Mouse (Mus musculus): ENCODE data around the gene Psd4.

Gene Psd4

DNA sequence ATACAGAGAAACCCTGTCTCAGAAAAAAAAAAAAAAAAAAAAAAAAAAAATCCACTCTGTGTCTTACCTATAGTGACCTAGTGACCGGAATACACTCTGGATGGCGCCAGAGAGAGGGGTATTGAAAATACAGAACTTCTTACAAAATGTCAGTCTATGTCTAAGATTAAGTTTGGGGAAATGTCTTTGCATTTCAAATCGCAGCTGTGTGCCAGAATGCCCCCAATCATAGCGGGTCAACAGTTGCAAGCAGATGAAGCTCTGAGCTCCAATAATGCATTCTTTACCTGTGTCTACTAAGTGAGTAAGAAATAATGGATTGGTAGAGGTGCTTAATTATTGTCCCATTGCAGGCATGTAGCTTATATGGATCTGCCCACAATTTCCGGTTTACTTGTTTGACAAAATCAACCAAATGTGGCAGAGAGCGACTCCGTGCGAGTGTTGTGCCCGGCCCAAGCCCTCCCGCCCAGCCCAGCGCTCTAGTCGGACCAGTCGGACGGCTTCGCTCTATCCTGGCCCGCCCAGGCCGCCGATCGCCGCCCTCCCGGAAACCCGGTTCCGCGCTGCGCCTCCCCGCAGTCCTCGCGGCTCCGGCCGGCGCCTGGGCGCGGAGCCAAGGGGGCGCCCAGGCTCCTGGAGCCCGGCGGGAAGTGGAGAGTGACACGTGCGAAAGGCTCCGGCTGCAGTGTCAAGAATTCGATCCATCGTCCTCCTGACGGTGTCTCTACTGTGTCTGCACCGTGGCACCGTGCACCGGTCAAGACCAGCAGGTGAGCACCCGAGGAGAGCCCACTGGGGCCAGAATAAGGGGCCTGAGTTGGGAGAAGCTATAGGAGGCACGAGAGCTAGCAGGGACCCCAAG lies at the start of gene Psd4:
Psd4 (plus strand) TSS at position 551 of the 865 bp plus-strand sequence.
- no peak for ATAC-seq (ENCODE audit: insufficient number of reproducible peaks, low FRiP score, low TSS enrichment)

- no peak for ATAC-seq (ENCODE audit: insufficient number of reproducible peaks, low FRiP score, low TSS enrichment)
These were observed 49.3 kb upstream of the Psd4 start for GRCm38 (mm10) chr2:24317919-24318598.

DNA sequence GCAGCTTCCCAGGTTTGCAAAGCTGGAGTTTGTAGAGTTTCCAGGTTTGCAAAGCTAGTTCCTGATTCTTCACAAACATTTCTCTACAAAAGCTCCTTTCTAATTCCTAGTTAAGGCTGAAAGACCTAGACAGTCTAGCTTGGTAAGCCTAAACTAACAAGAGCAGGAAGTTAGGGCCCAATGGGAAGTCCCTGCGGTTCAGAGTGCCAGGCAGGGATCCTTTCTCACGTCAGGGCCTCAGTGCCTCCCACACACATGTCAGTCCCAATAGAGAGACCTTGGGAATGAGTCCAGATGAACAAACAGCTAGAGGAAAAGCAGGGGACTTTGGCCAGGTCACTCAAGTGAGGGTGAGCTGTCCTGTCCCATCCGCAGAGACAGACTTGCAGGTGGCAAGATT lies 32.0 kb upstream of the Psd4 start:
- ATAC-seq (ENCODE audit: insufficient number of reproducible peaks, low FRiP score, low TSS enrichment) = no peak

- no peak for ATAC-seq (ENCODE audit: insufficient number of reproducible peaks, low FRiP score, low TSS enrichment)
These were observed 30.8 kb upstream of the Psd4 start, which contains the start of gene Il1rn for GRCm38 (mm10) chr2:24336545-24336944. Gene Il1rn, plus strand, starts transcription at chr2:24336853.

GRCm38 (mm10) chr2:24341395-24341885 lies 25.9 kb upstream of the Psd4 start:
- ATAC-seq (ENCODE audit: insufficient number of reproducible peaks, low FRiP score, low TSS enrichment) = no peak

- ATAC-seq (ENCODE audit: insufficient number of reproducible peaks, low FRiP score, low TSS enrichment) = no peak
These were observed 22.8 kb upstream of the Psd4 start for GRCm38 (mm10) chr2:24344619-24345018.

GRCm38 (mm10) chr2:24345056-24345455 lies 22.3 kb upstream of the Psd4 start:
- no peak for ATAC-seq (ENCODE audit: insufficient number of reproducible peaks, low FRiP score, low TSS enrichment)

- no peak for ATAC-seq (ENCODE audit: insufficient number of reproducible peaks, low FRiP score, low TSS enrichment)
These were observed 19.5 kb upstream of the Psd4 start for GRCm38 (mm10) chr2:24347926-24348325.

- ATAC-seq (ENCODE audit: insufficient number of reproducible peaks, low FRiP score, low TSS enrichment) = no peak
These were observed 16.2 kb upstream of the Psd4 start for GRCm38 (mm10) chr2:24351159-24351558.

GRCm38 (mm10) chr2:24353042-24353441 lies 14.3 kb upstream of the Psd4 start:
- ATAC-seq (ENCODE audit: insufficient number of reproducible peaks, low FRiP score, low TSS enrichment) = no peak

DNA sequence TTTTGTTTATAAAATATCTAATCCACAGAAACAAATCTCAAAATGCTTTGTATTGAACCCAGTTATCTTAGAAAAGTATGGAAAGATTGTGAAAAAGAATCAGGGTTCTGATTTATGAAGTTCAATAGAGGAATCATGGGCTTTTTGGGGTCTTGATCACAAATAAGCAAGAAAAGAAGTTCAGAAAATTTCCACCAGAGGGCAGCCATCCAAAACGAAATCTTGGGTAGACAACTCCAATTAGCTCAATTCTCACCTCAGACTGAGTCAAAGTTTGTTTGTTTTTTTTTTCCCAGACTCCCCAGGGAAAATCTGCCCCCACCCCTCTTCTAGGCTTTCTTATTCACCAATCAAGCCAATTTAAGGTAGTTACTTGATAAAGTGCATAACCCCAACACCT lies 9.7 kb upstream of the Psd4 start:
- no peak for ATAC-seq (ENCODE audit: insufficient number of reproducible peaks, low FRiP score, low TSS enrichment)

GRCm38 (mm10) chr2:24359347-24359746 lies 8.0 kb upstream of the Psd4 start:
- ATAC-seq (ENCODE audit: insufficient number of reproducible peaks, low FRiP score, low TSS enrichment) = no peak

GRCm38 (mm10) chr2:24363818-24364217 lies 3.6 kb upstream of the Psd4 start:
- ATAC-seq (ENCODE audit: insufficient number of reproducible peaks, low FRiP score, low TSS enrichment) = no peak

GRCm38 (mm10) chr2:24366214-24366975 lies 985 bp upstream of the Psd4 start:
- ATAC-seq (ENCODE audit: insufficient number of reproducible peaks, low FRiP score, low TSS enrichment) = no peak

DNA sequence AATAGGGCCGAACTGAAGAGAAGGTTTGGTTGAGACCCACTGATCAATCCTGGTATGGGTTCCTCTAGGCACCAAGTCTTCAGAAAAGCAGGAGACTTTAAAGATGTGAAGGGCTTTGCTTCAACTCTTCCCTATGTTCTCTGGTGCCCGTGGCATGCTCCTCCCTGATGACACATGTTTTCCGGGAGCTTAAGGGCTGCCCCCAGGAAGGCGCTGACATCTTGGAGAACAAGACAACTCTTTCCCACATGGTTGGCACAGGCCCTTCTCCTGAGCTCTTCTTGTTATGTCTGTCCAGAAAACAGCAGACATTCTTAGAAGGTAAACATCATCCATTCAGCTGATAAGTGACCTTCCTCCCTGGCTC lies 498 bp downstream of the Psd4 start:
- no peak for ATAC-seq (ENCODE audit: insufficient number of reproducible peaks, low FRiP score, low TSS enrichment)

- no peak for ATAC-seq (ENCODE audit: insufficient number of reproducible peaks, low FRiP score, low TSS enrichment)
These were observed 11.5 kb downstream of the Psd4 start for GRCm38 (mm10) chr2:24378747-24379450.

- ATAC-seq (ENCODE audit: insufficient number of reproducible peaks, low FRiP score, low TSS enrichment) = no peak
These were observed 15.3 kb downstream of the Psd4 start for GRCm38 (mm10) chr2:24382456-24383230.

DNA sequence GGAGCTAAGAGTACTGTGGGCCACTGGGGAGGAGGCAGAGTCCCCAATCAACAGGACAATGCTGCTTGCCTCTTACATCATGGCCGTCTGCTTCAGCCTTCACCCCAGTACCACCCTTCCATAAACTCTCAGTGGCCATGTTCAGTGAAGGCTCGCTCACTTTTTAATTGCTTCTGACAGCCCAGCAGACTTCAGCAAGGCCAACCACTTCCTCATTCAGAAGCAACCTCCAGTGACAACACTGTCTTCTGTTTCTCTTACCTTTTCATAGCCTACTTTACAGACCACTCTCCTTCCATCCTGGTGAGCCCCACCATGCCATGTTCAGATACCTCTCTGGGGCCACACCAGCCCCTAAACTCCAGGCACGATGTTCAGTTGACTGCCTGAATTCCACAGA lies 16.3 kb downstream of the Psd4 start:
- ATAC-seq (ENCODE audit: insufficient number of reproducible peaks, low FRiP score, low TSS enrichment) = no peak

- no peak for ATAC-seq (ENCODE audit: insufficient number of reproducible peaks, low FRiP score, low TSS enrichment)
These were observed 17.0 kb downstream of the Psd4 start for GRCm38 (mm10) chr2:24384393-24384792.
